ENCODE assay signal across 21 mouse cellular contexts in the genomic region with DNA sequence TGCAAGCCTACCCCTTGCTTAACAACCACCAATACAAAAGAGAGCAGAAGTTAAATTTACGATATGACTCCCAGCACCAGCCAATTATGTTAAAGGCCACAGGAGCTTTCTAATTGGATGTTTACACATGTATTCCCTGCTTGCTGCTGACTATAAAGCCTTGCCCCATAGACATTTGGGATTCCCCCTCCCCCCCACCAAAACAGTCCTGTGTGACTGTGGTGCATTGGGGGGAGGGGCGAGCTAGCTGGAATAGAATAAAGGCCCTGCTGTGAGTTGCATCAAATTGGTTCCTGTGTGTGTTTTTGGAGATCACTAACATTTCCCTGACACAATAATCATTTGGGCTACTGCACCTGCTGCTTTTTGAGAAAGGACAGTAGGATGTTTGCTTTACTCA.
DNase-seq lines count a peak whose midpoint lies in the region; ATAC-seq and TF ChIP-seq lines count a peak whose summit lies in the region.
"Had no signal": no experiment of that assay in that cellular context is flagged by ENCODE, and none has a peak within 500 bp of the region (broad histone marks: within the 10 kb centered on the region; RNA-seq: fewer than 3 reads in every experiment).

No protein-coding gene starts in this region.

- DNase-seq in forebrain, embryonic 11.5 days (ENCODE audit: low spot score), result peak; percentile 61
- DNase-seq in forebrain, embryonic 14.5 days (ENCODE audit: low spot score), result no peak
- peak; percentile 15 for DNase-seq in liver, postnatal 0 days
- peak; percentile 21 for DNase-seq in brain, embryonic 14.5 days (ENCODE audit: low read depth)
- DNase-seq in heart, postnatal 10 days, result no peak
- DNase-seq: adrenal gland, adult 8-10 months; adrenal gland, postnatal 25 days; cerebellum, adult 18-20 months; cerebellum, adult 9-10 months; cerebellum, postnatal 14 days; gastrocnemius, postnatal 25 days; heart, adult 18-20 months; heart, postnatal 14 days had no signal

- TF ChIP-seq CTCF in liver, postnatal 0 days (IDR thresholded peaks at IDR 0.05; ENCODE audit: low read depth), result no peak
- TF ChIP-seq CTCF in brain, embryonic 14.5 days (IDR thresholded peaks at IDR 0.05; ENCODE audit: borderline replicate concordance, extremely low read depth, insufficient read depth, insufficient read length), result no peak

- no peak overlapping the region for H3K4me3 ChIP-seq in forebrain, embryonic 11.5 days (ENCODE audit: low read depth, low read length)
- H3K4me3 ChIP-seq in forebrain, embryonic 14.5 days (ENCODE audit: low read depth, low read length), result no peak overlapping the region
- no peak overlapping the region for H3K4me3 ChIP-seq in liver, postnatal 0 days (ENCODE audit: low read depth, low read length)
- H3K4me3 ChIP-seq in liver, embryonic 12.5 days, result no peak overlapping the region
- H3K4me3 ChIP-seq: forebrain, embryonic 10.5 days; forebrain, embryonic 15.5 days; heart, embryonic 12.5 days; heart, embryonic 15.5 days; hindbrain, embryonic 12.5 days; hindbrain, embryonic 15.5 days had no signal

- no peaks in the 10 kb centered on the region for H3K36me3 ChIP-seq in forebrain, embryonic 11.5 days (ENCODE audit: control insufficient read depth, insufficient read depth, low read length)
- no peaks in the 10 kb centered on the region for H3K36me3 ChIP-seq in forebrain, embryonic 14.5 days (ENCODE audit: control insufficient read depth, insufficient read depth, low read length)
- no peaks in the 10 kb centered on the region for H3K36me3 ChIP-seq in liver, postnatal 0 days (replicated peaks; ENCODE audit: insufficient read depth, low read length)
- no peaks in the 10 kb centered on the region for H3K36me3 ChIP-seq in liver, embryonic 12.5 days
- H3K36me3 ChIP-seq: forebrain, embryonic 10.5 days; forebrain, embryonic 15.5 days; heart, embryonic 12.5 days; heart, embryonic 15.5 days; hindbrain, embryonic 12.5 days; hindbrain, embryonic 15.5 days had no signal

- TF ChIP-seq POLR2A in brain, embryonic 14.5 days (IDR thresholded peaks at IDR 0.05; ENCODE audit: borderline replicate concordance, extremely low read depth, insufficient read depth, insufficient read length, poor library complexity, severe bottlenecking), result no peak

- H3K4me1 ChIP-seq in forebrain, embryonic 11.5 days (replicated peaks; ENCODE audit: control insufficient read depth, insufficient read depth, low read length), result peaks cover 3% of the 10 kb centered on the region; the same call in 1 of the 2 replicates
- H3K4me1 ChIP-seq in forebrain, embryonic 14.5 days (ENCODE audit: control insufficient read depth, insufficient read depth, low read length), result no peaks in the 10 kb centered on the region
- H3K4me1 ChIP-seq in liver, postnatal 0 days (ENCODE audit: insufficient read depth), result no peaks in the 10 kb centered on the region
- H3K4me1 ChIP-seq in liver, embryonic 12.5 days, result no peaks in the 10 kb centered on the region
- H3K4me1 ChIP-seq: forebrain, embryonic 15.5 days; heart, embryonic 12.5 days; heart, embryonic 15.5 days; hindbrain, embryonic 15.5 days had no signal

- H3K9ac ChIP-seq in forebrain, embryonic 11.5 days (ENCODE audit: low read length), result no peak overlapping the region
- no peak overlapping the region for H3K9ac ChIP-seq in forebrain, embryonic 14.5 days (ENCODE audit: low read length)
- H3K9ac ChIP-seq in liver, postnatal 0 days (replicated peaks), result no peak overlapping the region
- H3K9ac ChIP-seq in liver, embryonic 12.5 days, result no peak overlapping the region
- H3K9ac ChIP-seq: forebrain, embryonic 15.5 days; heart, embryonic 12.5 days; heart, embryonic 15.5 days; hindbrain, embryonic 12.5 days; hindbrain, embryonic 15.5 days had no signal

- no peak for TF ChIP-seq EP300 in liver, postnatal 0 days (IDR thresholded peaks at IDR 0.05; ENCODE audit: low read depth)

- H3K4me2 ChIP-seq in forebrain, embryonic 11.5 days (ENCODE audit: low read depth, low read length, severe bottlenecking), result no peak overlapping the region
- no peak overlapping the region for H3K4me2 ChIP-seq in forebrain, embryonic 14.5 days (ENCODE audit: low read length)
- no peak overlapping the region for H3K4me2 ChIP-seq in liver, postnatal 0 days (ENCODE audit: low read depth, low read length)
- no peak overlapping the region for H3K4me2 ChIP-seq in liver, embryonic 12.5 days
- H3K4me2 ChIP-seq: forebrain, embryonic 15.5 days; heart, embryonic 12.5 days; heart, embryonic 15.5 days; hindbrain, embryonic 12.5 days; hindbrain, embryonic 15.5 days had no signal

- ATAC-seq in forebrain, embryonic 11.5 days (replicated peaks; ENCODE audit: low FRiP score), result peak; percentile 69; the same call in 1 of the 2 replicates
- ATAC-seq in forebrain, embryonic 14.5 days, result no peak
- peak; percentile 44; the same call in 1 of the 2 replicates for ATAC-seq in liver, postnatal 0 days
- ATAC-seq in liver, embryonic 12.5 days, result no peak
- ATAC-seq: activated CD4-positive, CD25-positive, alpha-beta regulatory T cell, adult 4 months; forebrain, embryonic 15.5 days had no signal

- H3K27me3 ChIP-seq in forebrain, embryonic 11.5 days (ENCODE audit: control insufficient read depth, insufficient read depth, low read length), result no peaks in the 10 kb centered on the region
- H3K27me3 ChIP-seq in forebrain, embryonic 14.5 days (replicated peaks; ENCODE audit: control insufficient read depth, insufficient read depth, low read length), result no peaks in the 10 kb centered on the region
- H3K27me3 ChIP-seq in liver, postnatal 0 days (ENCODE audit: insufficient read depth, low read length), result no peaks in the 10 kb centered on the region
- no peaks in the 10 kb centered on the region for H3K27me3 ChIP-seq in liver, embryonic 12.5 days (replicated peaks)
- H3K27me3 ChIP-seq: forebrain, embryonic 15.5 days; heart, embryonic 12.5 days; heart, embryonic 15.5 days; hindbrain, embryonic 12.5 days; hindbrain, embryonic 15.5 days had no signal

- no peak overlapping the region for H3K27ac ChIP-seq in forebrain, embryonic 11.5 days (ENCODE audit: low read depth, low read length)
- H3K27ac ChIP-seq in forebrain, embryonic 14.5 days (ENCODE audit: low read depth, low read length), result no peak overlapping the region
- no peak overlapping the region for H3K27ac ChIP-seq in liver, postnatal 0 days (ENCODE audit: low read depth)
- no peak overlapping the region for H3K27ac ChIP-seq in liver, embryonic 12.5 days
- H3K27ac ChIP-seq: forebrain, embryonic 10.5 days; forebrain, embryonic 15.5 days; heart, embryonic 15.5 days; hindbrain, embryonic 12.5 days; hindbrain, embryonic 15.5 days had no signal

- H3K9me3 ChIP-seq in forebrain, embryonic 11.5 days (ENCODE audit: control insufficient read depth, low read length), result no peaks in the 10 kb centered on the region
- H3K9me3 ChIP-seq in forebrain, embryonic 14.5 days (replicated peaks; ENCODE audit: control insufficient read depth, low read length), result no peaks in the 10 kb centered on the region
- no peaks in the 10 kb centered on the region for H3K9me3 ChIP-seq in liver, postnatal 0 days (ENCODE audit: low read length)
- no peaks in the 10 kb centered on the region for H3K9me3 ChIP-seq in liver, embryonic 12.5 days (replicated peaks)
- H3K9me3 ChIP-seq: forebrain, embryonic 10.5 days; forebrain, embryonic 15.5 days; heart, embryonic 12.5 days; heart, embryonic 15.5 days; hindbrain, embryonic 12.5 days; hindbrain, embryonic 15.5 days had no signal

- intact Hi-C loops in heart, postnatal 10 days (cut with DNase I), result no loop called here

- WGBS in forebrain, embryonic 11.5 days, result 32% methylated on average over 2 of the region's 2 CpGs
- 21% methylated on average over 2 of the region's 2 CpGs for WGBS in forebrain, embryonic 14.5 days
- WGBS in liver, postnatal 0 days (ENCODE audit: insufficient replicate concordance), result 65% methylated on average over 2 of the region's 2 CpGs
- 68% methylated on average over 2 of the region's 2 CpGs for WGBS in liver, embryonic 12.5 days (ENCODE audit: insufficient replicate concordance)

Comparison
In these comparisons a context has a peak if more than half of its experiments do, and no peak if none do; other contexts are left out.
1. ATAC-seq: peak in forebrain, embryonic 11.5 days (single experiment) and liver, postnatal 0 days (single experiment); none in forebrain, embryonic 14.5 days (single experiment) and liver, embryonic 12.5 days (single experiment).
2. DNase-seq: peak in forebrain, embryonic 11.5 days (single experiment), liver, postnatal 0 days (single experiment) and brain, embryonic 14.5 days (single experiment); none in forebrain, embryonic 14.5 days (single experiment) and heart, postnatal 10 days (0 of 2).